Mouse (Mus musculus) liver (tissue): ENCODE measurements at regions not wholly inside any gene's neighbourhood (a gene's known extent, or its start where the extent isn't known, plus 50 kb on each side); places are given as distances from the start of the nearest gene placed in this dataset.

ENCODE experiments used
- DNase-seq: peaks from one replicate; pipeline ENCODE4 v3.0.0-alpha.2; 2020; ENCODE audit warnings: mixed read lengths

GRCm38 (mm10) chr10:42093176-42093759 lies 75.0 kb upstream of the Armc2 start:
- no peak for DNase-seq

- no peak for DNase-seq
Measured at GRCm38 (mm10) chr10:42092500-42092899, 74.3 kb upstream of the Armc2 start.

- DNase-seq, result peak; percentile 46
Measured at GRCm38 (mm10) chr10:42091546-42092168, 73.4 kb upstream of the Armc2 start.

- DNase-seq, result no peak
Measured at GRCm38 (mm10) chr10:42090806-42091205, 72.6 kb upstream of the Armc2 start.

GRCm38 (mm10) chr10:42090147-42090546 lies 71.9 kb upstream of the Armc2 start:
- no peak for DNase-seq

- no peak for DNase-seq
Measured at GRCm38 (mm10) chr10:42089686-42090085, 71.4 kb upstream of the Armc2 start.

- peak; percentile 56 for DNase-seq
Measured at GRCm38 (mm10) chr10:42089235-42089625, 71.0 kb upstream of the Armc2 start.

GRCm38 (mm10) chr10:42088570-42089234 lies 70.5 kb upstream of the Armc2 start:
- DNase-seq, result no peak

- DNase-seq, result no peak
Measured at GRCm38 (mm10) chr10:42087906-42088305, 69.7 kb upstream of the Armc2 start.

GRCm38 (mm10) chr10:42086691-42087090 lies 68.4 kb upstream of the Armc2 start:
- DNase-seq, result no peak

GRCm38 (mm10) chr10:42085295-42085694 lies 67.1 kb upstream of the Armc2 start:
- no peak for DNase-seq

GRCm38 (mm10) chr10:42082227-42082840 lies 64.1 kb upstream of the Armc2 start:
- DNase-seq, result no peak

- DNase-seq, result no peak
Measured at GRCm38 (mm10) chr10:42079775-42080174, 61.5 kb upstream of the Armc2 start.

GRCm38 (mm10) chr10:42076711-42077110 lies 58.5 kb upstream of the Armc2 start:
- DNase-seq, result no peak

GRCm38 (mm10) chr10:42075545-42075944 lies 57.3 kb upstream of the Armc2 start:
- DNase-seq, result no peak

GRCm38 (mm10) chr10:42072758-42073157 lies 54.5 kb upstream of the Armc2 start:
- DNase-seq, result peak; percentile 48

- no peak for DNase-seq
Measured at GRCm38 (mm10) chr10:42072131-42072530, 53.9 kb upstream of the Armc2 start.

GRCm38 (mm10) chr10:42071404-42072024 lies 53.3 kb upstream of the Armc2 start:
- no peak for DNase-seq

GRCm38 (mm10) chr10:42070611-42071403 lies 52.6 kb upstream of the Armc2 start:
- peak; percentile 44 for DNase-seq

- no peak for DNase-seq
Measured at GRCm38 (mm10) chr10:42069751-42070150, 51.5 kb upstream of the Armc2 start.

GRCm38 (mm10) chr10:42068497-42068896 lies 50.3 kb upstream of the Armc2 start:
- no peak for DNase-seq
